Mouse (Mus musculus) liver, postnatal 0 days (tissue): ENCODE results near the gene Lingo4. TPM values are rescaled to one million over a fixed set of nuclear protein-coding genes. Genes with fewer than 3 reads are reported as not detected.

Experiments used
- ATAC-seq: fragments of 200-750 bp; cut with Nextera tagmentation; 2 replicates; pipeline ENCODE4 v1.8.0; 2017; ENCODE audit warnings: mild to moderate bottlenecking, moderate library complexity
- DNase-seq: peaks from one replicate; pipeline ENCODE4 v3.0.0-alpha.2; 2016
- H3K27ac ChIP-seq: fragments of 300-500 bp; sonication (generic); 2 replicates; pipeline ENCODE4 v1.5.1; 2014; ENCODE audit warnings: antibody characterized with exemption, moderate library complexity, mild to moderate bottlenecking, low read depth
- H3K27me3 ChIP-seq: fragments of 300-500 bp; sonication (generic); 2 replicates; pipeline ENCODE4 v1.6.1; 2014; ENCODE audit warnings: low read length, control low read depth, mixed read lengths; ENCODE audit not compliant: insufficient read depth
- H3K36me3 ChIP-seq: fragments of 300-500 bp; sonication (generic); replicated peaks from 2 replicates; pipeline ENCODE4 v1.6.1; 2014; ENCODE audit warnings: mild to moderate bottlenecking, control low read depth, low read length, moderate library complexity, mixed read lengths; ENCODE audit not compliant: insufficient read depth
- H3K4me1 ChIP-seq: fragments of 300-500 bp; sonication (generic); 2 replicates; pipeline ENCODE4 v1.6.1; 2014; ENCODE audit warnings: antibody characterized with exemption, mild to moderate bottlenecking, control low read depth; ENCODE audit not compliant: insufficient read depth
- H3K4me2 ChIP-seq: fragments of 300-500 bp; sonication (generic); 2 replicates; pipeline ENCODE4 v1.6.1; 2014; ENCODE audit warnings: low read depth, mild to moderate bottlenecking, low read length, moderate library complexity, mixed read lengths
- H3K4me3 ChIP-seq: fragments of 300-500 bp; sonication (generic); 2 replicates; pipeline ENCODE4 v1.5.1; 2014; ENCODE audit warnings: low read depth, low read length
- H3K9ac ChIP-seq: fragments of 300-500 bp; sonication (generic); replicated peaks from 2 replicates; pipeline ENCODE4 v1.6.1; 2014; ENCODE audit warnings: mild to moderate bottlenecking, moderate library complexity
- H3K9me3 ChIP-seq: fragments of 300-500 bp; sonication (generic); 2 replicates; pipeline ENCODE4 v1.6.1; 2016; ENCODE audit warnings: mild to moderate bottlenecking, control low read depth, low read length, mixed read lengths
- CTCF ChIP-seq: sonication (generic); IDR thresholded peaks from 2 replicates; pipeline ENCODE4 v1.5.1; 2016; ENCODE audit warnings: antibody characterized with exemption, low read depth
- EP300 ChIP-seq: IDR thresholded peaks from 2 replicates; pipeline ENCODE4 v1.6.1; 2016; ENCODE audit warnings: antibody characterized with exemption, low read depth, mild to moderate bottlenecking
- WGBS: fragments of 180-500 bp; shearing (Covaris S2); extraction: QIAGEN DNeasy Blood & Tissue Kit; methylation state at CpG from one replicate; pipeline ENCODE4 v1.1.7; 2014; ENCODE audit not compliant: insufficient replicate concordance; 5-methylcytosine and 5-hydroxymethylcytosine counted together
- polyA plus RNA-seq: library from polyadenylated mRNA; unstranded; fragments of >200 nt; fragmentation: Nextera tagmentation; extraction: Ambion mirVana; gene quantifications from 2 replicates; pipeline ENCODE4 v1.2.1, GENCODE M21; 2015

Gene Lingo4
- polyA plus RNA-seq, 1 experiment from 2014 or later = 0.38 TPM

- H3K9ac ChIP-seq = no peak overlapping the region
- no peaks in the 10 kb centered on the region for H3K9me3 ChIP-seq
- ATAC-seq (no peak), DNase-seq (no peak)
- no peak overlapping the region for H3K4me2 ChIP-seq
- TF ChIP-seq EP300 (no peak), CTCF (no peak)
- no peaks in the 10 kb centered on the region for H3K4me1 ChIP-seq
- no peak overlapping the region for H3K4me3 ChIP-seq
- no peaks in the 10 kb centered on the region for H3K27me3 ChIP-seq
- 37% methylated on average over 9 of the region's 9 CpGs for whole genome bisulfite sequencing
- no peaks in the 10 kb centered on the region; the same call in 1 of the 2 replicates for H3K36me3 ChIP-seq
- H3K27ac ChIP-seq = no peak overlapping the region
These were observed 18.3 kb upstream of the Lingo4 start for GRCm38 (mm10) chr3:94379831-94380510.

- Histone ChIP-seq H3K27me3 (no peaks in the 10 kb centered on the region), H3K9me3 (no peaks in the 10 kb centered on the region), H3K4me1 (no peaks in the 10 kb centered on the region), H3K4me3 (no peak overlapping the region), H3K9ac (no peak overlapping the region), H3K36me3 (no peaks in the 10 kb centered on the region; the same call in 1 of the 2 replicates), H3K27ac (no peak overlapping the region), H3K4me2 (no peak overlapping the region)
- DNase-seq = no peak
- no peak for ATAC-seq
- WGBS = 41% methylated on average over 5 of the region's 5 CpGs
- no peak for TF ChIP-seq EP300
- no peak for TF ChIP-seq CTCF
These were observed 16.0 kb upstream of the Lingo4 start for GRCm38 (mm10) chr3:94382308-94382707.

DNA sequence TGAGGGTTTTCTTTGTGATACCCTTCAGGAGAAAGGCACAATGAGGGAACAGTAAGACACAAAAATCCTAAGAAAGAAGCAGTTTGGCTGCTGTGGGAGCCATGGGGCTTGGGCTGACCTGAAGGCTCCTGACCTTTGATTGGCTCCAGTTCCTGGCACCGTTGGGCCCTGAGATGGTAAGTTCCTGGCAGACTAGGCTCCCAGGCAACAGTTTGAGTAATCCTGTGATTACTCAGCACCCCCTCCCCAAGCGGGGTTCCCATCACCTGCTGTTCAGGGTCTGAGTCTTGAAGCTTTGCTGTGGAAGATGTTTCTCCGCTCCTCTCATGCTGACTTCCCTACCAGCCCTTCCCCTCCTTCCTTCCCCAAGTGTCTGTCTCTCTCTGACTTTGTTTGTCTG lies 14.8 kb upstream of the Lingo4 start:
- no peaks in the 10 kb centered on the region for H3K4me1 ChIP-seq
- no peak overlapping the region for H3K4me3 ChIP-seq
- DNase-seq (no peak), ATAC-seq (no peak)
- H3K9ac ChIP-seq = no peak overlapping the region
- no peaks in the 10 kb centered on the region for H3K27me3 ChIP-seq
- H3K27ac ChIP-seq = no peak overlapping the region
- 66% methylated on average over 3 of the region's 3 CpGs for WGBS
- TF ChIP-seq CTCF (no peak), EP300 (no peak)
- H3K4me2 ChIP-seq = no peak overlapping the region
- no peaks in the 10 kb centered on the region for H3K9me3 ChIP-seq
- H3K36me3 ChIP-seq = no peaks in the 10 kb centered on the region; the same call in 1 of the 2 replicates

GRCm38 (mm10) chr3:94386671-94387070 lies 11.6 kb upstream of the Lingo4 start:
- Histone ChIP-seq H3K36me3 (no peaks in the 10 kb centered on the region), H3K27me3 (no peaks in the 10 kb centered on the region), H3K9ac (no peak overlapping the region), H3K9me3 (no peaks in the 10 kb centered on the region), H3K4me2 (no peak overlapping the region), H3K27ac (no peak overlapping the region), H3K4me3 (no peak overlapping the region), H3K4me1 (no peaks in the 10 kb centered on the region)
- ATAC-seq (no peak), DNase-seq (no peak)
- 45% methylated on average over 4 of the region's 4 CpGs for WGBS
- no peak for TF ChIP-seq EP300
- no peak for TF ChIP-seq CTCF

GRCm38 (mm10) chr3:94387391-94387790 lies 10.9 kb upstream of the Lingo4 start:
- Histone ChIP-seq H3K27ac (no peak overlapping the region), H3K9ac (no peak overlapping the region), H3K36me3 (no peaks in the 10 kb centered on the region), H3K27me3 (no peaks in the 10 kb centered on the region), H3K9me3 (no peaks in the 10 kb centered on the region), H3K4me3 (no peak overlapping the region), H3K4me1 (no peaks in the 10 kb centered on the region), H3K4me2 (no peak overlapping the region)
- DNase-seq (no peak), ATAC-seq (no peak)
- TF ChIP-seq CTCF (no peak), EP300 (no peak)
- WGBS = 74% methylated on average over 10 of the region's 10 CpGs

GRCm38 (mm10) chr3:94388047-94388446 lies 10.3 kb upstream of the Lingo4 start:
- H3K4me2 ChIP-seq = no peak overlapping the region
- WGBS = 50% methylated on average over 5 of the region's 5 CpGs
- no peaks in the 10 kb centered on the region for H3K27me3 ChIP-seq
- no peaks in the 10 kb centered on the region for H3K36me3 ChIP-seq
- no peak overlapping the region for H3K27ac ChIP-seq
- DNase-seq (no peak), ATAC-seq (no peak)
- H3K4me1 ChIP-seq = no peaks in the 10 kb centered on the region
- H3K9ac ChIP-seq = no peak overlapping the region
- no peak overlapping the region for H3K4me3 ChIP-seq
- TF ChIP-seq CTCF = no peak
- H3K9me3 ChIP-seq = no peaks in the 10 kb centered on the region

- Histone ChIP-seq H3K9me3 (no peaks in the 10 kb centered on the region), H3K4me3 (no peak overlapping the region), H3K27me3 (no peaks in the 10 kb centered on the region), H3K36me3 (no peaks in the 10 kb centered on the region), H3K9ac (no peak overlapping the region), H3K4me1 (no peaks in the 10 kb centered on the region), H3K27ac (no peak overlapping the region), H3K4me2 (no peak overlapping the region)
- ATAC-seq (no peak), DNase-seq (no peak)
- 89% methylated on average over 16 of the region's 16 CpGs for WGBS
- TF ChIP-seq EP300 (no peak), CTCF (no peak)
These were observed 8.9 kb upstream of the Lingo4 start for GRCm38 (mm10) chr3:94389420-94389819.
